Mouse (Mus musculus) frontal cortex, postnatal 25 days (tissue): ENCODE data around the gene Ccdc65.
"Not testable (repeated sequence)": the region's sequence is repeated elsewhere in the genome, so short reads cannot be mapped to it uniquely, and the experiment has no call there.

Source experiments
- DNase-seq, 2 experiments: peaks; one replicate each; pipeline ENCODE4 v3.0.0; 2022; ENCODE audit warnings: low spot score in 2 of 2

Gene Ccdc65

GRCm38 (mm10) chr15:98737881-98738280 lies 29.9 kb downstream of the Ccdc65 start:
- DNase-seq = peak in 1 of 2 experiments; percentile 43

- no peak for DNase-seq
These were observed 30.8 kb downstream of the Ccdc65 start for GRCm38 (mm10) chr15:98738796-98739195.

- no peak for DNase-seq
These were observed 32.2 kb downstream of the Ccdc65 start for GRCm38 (mm10) chr15:98740219-98740618.

- DNase-seq = no peak
These were observed 34.9 kb downstream of the Ccdc65 start for GRCm38 (mm10) chr15:98742766-98743428.

GRCm38 (mm10) chr15:98743863-98744262 lies 35.9 kb downstream of the Ccdc65 start:
- DNase-seq = not testable (repeated sequence)

- DNase-seq = no peak
These were observed 38.4 kb downstream of the Ccdc65 start for GRCm38 (mm10) chr15:98746344-98746965.

GRCm38 (mm10) chr15:98747296-98747695 lies 39.3 kb downstream of the Ccdc65 start:
- no peak for DNase-seq

- no peak for DNase-seq
These were observed 41.1 kb downstream of the Ccdc65 start for GRCm38 (mm10) chr15:98749093-98749492.

GRCm38 (mm10) chr15:98753021-98753423 lies 45.0 kb downstream of the Ccdc65 start:
- no peak for DNase-seq

- DNase-seq = no peak
These were observed 46.1 kb downstream of the Ccdc65 start for GRCm38 (mm10) chr15:98754125-98754524.

GRCm38 (mm10) chr15:98762201-98762621 lies 54.2 kb downstream of the Ccdc65 start:
- peak; percentile 45 to 50 for DNase-seq

GRCm38 (mm10) chr15:98762670-98763529 lies 54.9 kb downstream of the Ccdc65 start, which contains the start of gene Arf3:
Arf3 (minus strand) TSS chr15:98763214.
- peak; percentile 94 to 96 for DNase-seq

GRCm38 (mm10) chr15:98765929-98766328 lies 57.9 kb downstream of the Ccdc65 start:
- no peak for DNase-seq

- no peak for DNase-seq
These were observed 60.3 kb downstream of the Ccdc65 start for GRCm38 (mm10) chr15:98768259-98768658.

- DNase-seq = no peak
These were observed 63.9 kb downstream of the Ccdc65 start for GRCm38 (mm10) chr15:98771813-98772425.

GRCm38 (mm10) chr15:98772511-98773211 lies 64.7 kb downstream of the Ccdc65 start:
- DNase-seq = no peak
